Mouse (Mus musculus) heart, postnatal 36 days (tissue): ENCODE measurements at regions not wholly inside any gene's neighbourhood (a gene's known extent, or its start where the extent isn't known, plus 50 kb on each side); places are given as distances from the start of the nearest gene placed in this dataset.
A peak's percentile ranks its signal among the peaks of the same experiment; 100 is the strongest.

ENCODE experiments used
- DNase-seq, 2 experiments: peaks; one replicate each; pipeline ENCODE4 v3.0.0; 2021 to 2022
- intact Hi-C: fragments of 180-260 bp; cut with DNase I; formaldehyde crosslinking; loops from one replicate; pipeline ENCODE4 v1.15.1; 2025

DNA sequence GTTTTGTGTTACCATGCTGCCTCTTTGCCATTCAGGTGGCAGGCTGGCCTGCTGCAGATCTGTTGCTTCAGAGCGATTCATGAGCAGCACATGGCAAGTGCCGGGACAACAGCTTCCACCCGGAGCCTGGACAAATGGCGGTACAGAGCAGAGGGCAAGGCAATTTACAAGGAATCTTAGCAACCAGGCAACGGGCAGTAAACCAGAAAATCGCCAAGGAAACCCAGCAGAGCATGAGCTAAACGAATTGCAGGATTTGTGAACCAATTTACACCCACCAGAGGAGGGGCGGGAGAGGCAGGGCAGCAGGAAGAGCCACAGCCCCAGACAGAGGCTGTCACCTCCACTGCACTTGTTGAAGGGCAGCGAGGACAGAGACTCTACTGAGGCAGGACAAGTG, 60.5 kb upstream of the Loxl4 start:
- intact Hi-C loops, result no loop called here
- no peak for DNase-seq

DNA sequence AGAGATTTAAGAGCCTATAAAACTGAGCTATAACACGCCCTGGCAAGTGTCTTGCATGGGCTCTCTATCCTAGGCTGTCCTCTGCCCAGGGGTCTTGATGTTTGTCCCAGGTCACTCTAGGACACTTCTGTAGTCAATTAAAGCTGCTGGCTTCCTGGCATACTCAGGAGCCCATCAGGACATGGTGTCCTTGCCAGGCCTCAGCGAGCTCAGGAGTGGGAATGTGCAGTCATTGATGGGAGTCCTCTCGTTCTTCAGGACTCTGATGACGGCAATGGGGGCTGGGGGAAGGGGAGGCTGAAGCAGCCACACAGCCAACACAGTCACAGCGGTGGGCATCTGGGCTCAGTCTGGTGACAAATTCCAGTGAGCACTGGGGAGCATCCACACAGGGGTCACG, 57.3 kb upstream of the Loxl4 start:
- DNase-seq, result no peak
- intact Hi-C loops, result no loop called here

GRCm38 (mm10) chr19:42668385-42669098, 55.9 kb upstream of the Loxl4 start:
- intact Hi-C loops, result no loop called here
- DNase-seq, result peak in 1 of 2 experiments; percentile 54

- no peak for DNase-seq
- intact Hi-C loops, result no loop called here
These were observed 54.3 kb upstream of the Loxl4 start for GRCm38 (mm10) chr19:42666906-42667305.
